In genomic region chr16:48422501-48422900, GRCm38 (mm10) we compare ENCODE assay signal across 23 mouse cellular contexts. TPM values are rescaled to one million over a fixed set of nuclear protein-coding genes. Genes with fewer than 3 reads are reported as not detected.
DNase-seq lines count a peak whose midpoint lies in the region; TF ChIP-seq lines count a peak whose summit lies in the region.
"Had no signal": no experiment of that assay in that cellular context is flagged by ENCODE, and none has a peak within 500 bp of the region (broad histone marks: within the 10 kb centered on the region; RNA-seq: fewer than 3 reads in every experiment).

No protein-coding gene starts in this region.

- peak overlapping the region; percentile 89 for H3K27ac ChIP-seq in kidney, adult 2 months (ENCODE audit: insufficient read depth, low read depth, low read length)
- no peak overlapping the region for H3K27ac ChIP-seq in thymus, adult 2 months (ENCODE audit: control insufficient read depth, insufficient read depth, low read length)
- H3K27ac ChIP-seq: forebrain, embryonic 13.5 days; hindbrain, embryonic 12.5 days; left cerebral cortex, adult 2 months; limb, embryonic 10.5 days; midbrain, embryonic 10.5 days; stomach, postnatal 0 days had no signal

- TF ChIP-seq CTCF in kidney, adult 2 months (conservative IDR thresholded peaks at IDR 0.05; ENCODE audit: insufficient read depth, insufficient read length, low read depth, low read length), result no peak
- TF ChIP-seq CTCF in thymus, adult 2 months (IDR thresholded peaks at IDR 0.05; ENCODE audit: borderline replicate concordance, control insufficient read depth, extremely low read depth, insufficient read depth, low read length, poor library complexity), result no peak

- DNase-seq in ES-CJ7 (ENCODE audit: low read depth, low spot score) (peak; percentile 84), R1 (ENCODE audit: low read depth, low spot score) (peak; percentile 81)
- peak; percentile 91 for DNase-seq in kidney, adult 2 months
- peak; percentile 65 to 88 for DNase-seq in kidney, postnatal 25 days
- DNase-seq in embryo, embryonic 10.5 days (ENCODE audit: low spot score), result no peak
- DNase-seq in thymus, adult 2 months, result no peak
- no peak for DNase-seq in frontal cortex, postnatal 25 days (ENCODE audit: low spot score in 2 of 2)
- DNase-seq: adrenal gland, adult 2 months; cerebellum, adult 8-10 months; layer of hippocampus, adult 9-11 months; lung, adult 2 months; lung, postnatal 4 days; right cerebral cortex, postnatal 4 days had no signal

- 15% methylated on average over 2 of the region's 2 CpGs for WGBS in kidney, adult 2 months
- 57% methylated on average over 2 of the region's 2 CpGs for WGBS in thymus, adult 2 months

- no peak for TF ChIP-seq POLR2A in kidney, adult 2 months (IDR thresholded peaks at IDR 0.05; ENCODE audit: low read depth, low read length)
- TF ChIP-seq POLR2A in thymus, adult 2 months (IDR thresholded peaks at IDR 0.05; ENCODE audit: control insufficient read depth, extremely low read depth, insufficient read depth, low read length, poor library complexity), result no peak

- no peak overlapping the region for H3K4me3 ChIP-seq in kidney, adult 2 months (ENCODE audit: insufficient read depth, low read depth, low read length)
- H3K4me3 ChIP-seq in thymus, adult 2 months (ENCODE audit: control insufficient read depth, insufficient read depth, low read length), result no peak overlapping the region
- H3K4me3 ChIP-seq: forebrain, embryonic 13.5 days; hindbrain, embryonic 12.5 days; left cerebral cortex, adult 2 months; limb, embryonic 10.5 days; midbrain, embryonic 10.5 days had no signal

- H3K4me1 ChIP-seq in kidney, adult 2 months (ENCODE audit: control insufficient read depth, insufficient read depth, low read length), result peaks cover 6% of the 10 kb centered on the region; the same call in 1 of the 2 replicates
- H3K4me1 ChIP-seq in thymus, adult 2 months (replicated peaks; ENCODE audit: control insufficient read depth, insufficient read depth, low read length), result no peaks in the 10 kb centered on the region
- H3K4me1 ChIP-seq: forebrain, embryonic 13.5 days; hindbrain, embryonic 12.5 days; limb, embryonic 10.5 days; midbrain, embryonic 10.5 days had no signal

- no peaks in the 10 kb centered on the region for H3K27me3 ChIP-seq in kidney, adult 2 months (replicated peaks; ENCODE audit: control insufficient read depth, insufficient read depth, low read length)
- no peaks in the 10 kb centered on the region for H3K27me3 ChIP-seq in thymus, adult 2 months (ENCODE audit: control insufficient read depth, insufficient read depth, low read length)
- H3K27me3 ChIP-seq: forebrain, embryonic 13.5 days; hindbrain, embryonic 12.5 days had no signal

- H3K36me3 ChIP-seq in kidney, adult 2 months (ENCODE audit: control insufficient read depth, insufficient read depth, low read length), result no peaks in the 10 kb centered on the region
- no peaks in the 10 kb centered on the region for H3K36me3 ChIP-seq in thymus, adult 2 months (ENCODE audit: control insufficient read depth, insufficient read depth, low read length)
- H3K36me3 ChIP-seq: G1E; hindbrain, embryonic 12.5 days; limb, embryonic 10.5 days; midbrain, embryonic 10.5 days had no signal

RNA-seq across cellular contexts. Expression of gene Morc1, which starts 8.5 kb away (rescaled TPM):
- 0.02 TPM in 1 of 2 replicates, not detected in the other for polyA plus RNA-seq in kidney, adult 2 months (2012; rRNA removed)
- polyA plus RNA-seq in thymus, adult 2 months (2012; rRNA removed), result 0.68 and 0.70 TPM in 2 replicates
- polyA plus RNA-seq: adrenal gland, adult 2 months; embryonic facial prominence, embryonic 11.5 days; forebrain, embryonic 13.5 days; G1E; hindbrain, embryonic 12.5 days; limb, embryonic 10.5 days; midbrain, embryonic 10.5 days had no signal

RNA-seq across cellular contexts. Expression of gene Gm5485, which starts 10.3 kb away (rescaled TPM):
- polyA plus RNA-seq in kidney, adult 2 months (2012; rRNA removed), result not detected in 2 replicates
- not detected in 2 replicates for polyA plus RNA-seq in thymus, adult 2 months (2012; rRNA removed)
- polyA plus RNA-seq: adrenal gland, adult 2 months; embryonic facial prominence, embryonic 11.5 days; forebrain, embryonic 13.5 days; G1E; hindbrain, embryonic 12.5 days; limb, embryonic 10.5 days; liver, embryonic 11.5 days; lung, adult 2 months; midbrain, embryonic 10.5 days; midbrain, postnatal 0 days had no signal

Comparison
In these comparisons a context has a peak if more than half of its experiments do, and no peak if none do; other contexts are left out.
1. DNase-seq: peak in ES-CJ7 (single experiment), R1 (single experiment), kidney, adult 2 months (single experiment) and kidney, postnatal 25 days (2 of 2); none in embryo, embryonic 10.5 days (single experiment), thymus, adult 2 months (single experiment) and frontal cortex, postnatal 25 days (0 of 2).